Mouse (Mus musculus): ENCODE measurements around the gene Coq10a.
"Not testable (repeated sequence)": the region's sequence is repeated elsewhere in the genome, so short reads cannot be mapped to it uniquely, and the experiment has no call there.

Gene Coq10a

DNA sequence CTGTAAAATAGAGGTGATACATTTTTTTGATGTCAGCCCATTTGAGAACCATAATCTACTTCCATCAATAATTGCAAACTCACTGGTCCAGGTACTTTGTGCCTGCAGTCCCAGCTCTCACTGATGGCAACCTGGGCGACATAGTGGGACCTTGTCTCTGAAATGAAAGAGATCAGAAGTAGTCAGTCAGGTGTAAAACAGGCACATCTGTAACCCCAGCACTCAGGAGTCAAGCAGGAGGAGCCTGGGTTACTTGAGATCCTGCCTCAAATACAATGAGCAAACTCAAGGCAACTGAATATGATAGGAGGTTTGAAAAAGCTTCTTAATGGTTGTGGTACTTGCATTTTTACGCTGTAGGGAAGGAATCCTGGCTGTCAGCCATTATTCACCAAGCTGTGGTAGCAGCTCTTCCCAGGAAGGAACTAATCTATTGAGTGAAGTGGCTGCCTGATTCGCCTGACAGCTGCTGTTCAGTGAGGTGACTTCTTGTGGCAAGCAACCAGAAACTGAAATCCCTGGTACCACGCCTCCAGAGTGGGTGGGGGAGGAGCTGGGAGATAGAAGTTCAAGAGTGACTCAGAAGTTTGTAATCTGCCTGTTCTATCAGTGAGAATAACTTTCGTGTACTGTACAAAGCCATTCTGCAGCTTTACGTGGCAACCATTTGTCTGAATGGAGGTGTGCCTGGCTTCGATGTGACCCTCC is 24.1 kb downstream of the Coq10a start:
- DNase-seq (ENCODE audit: low read depth, low spot score), result no peak

DNA sequence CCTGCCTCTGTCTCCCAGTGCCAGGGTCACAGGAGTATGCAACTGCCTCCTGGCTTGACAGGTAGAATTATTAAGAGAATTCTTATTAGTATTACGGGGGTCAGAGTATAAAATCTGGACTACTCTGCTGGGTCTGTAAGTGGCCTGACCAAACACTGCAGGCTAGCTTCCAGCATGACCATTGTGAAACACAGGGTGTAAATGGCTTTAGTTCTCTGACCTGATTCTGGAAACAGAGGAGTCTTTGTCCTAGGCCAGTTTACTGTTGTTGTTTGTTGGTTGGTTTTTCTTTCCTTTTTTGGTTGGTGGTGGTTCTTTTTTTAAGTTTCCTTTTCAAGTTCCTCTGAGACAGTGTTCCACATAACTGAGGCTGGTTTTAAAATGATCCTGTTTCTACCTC is 25.4 kb downstream of the Coq10a start:
- DNase-seq (ENCODE audit: low read depth, low spot score), result no peak

DNA sequence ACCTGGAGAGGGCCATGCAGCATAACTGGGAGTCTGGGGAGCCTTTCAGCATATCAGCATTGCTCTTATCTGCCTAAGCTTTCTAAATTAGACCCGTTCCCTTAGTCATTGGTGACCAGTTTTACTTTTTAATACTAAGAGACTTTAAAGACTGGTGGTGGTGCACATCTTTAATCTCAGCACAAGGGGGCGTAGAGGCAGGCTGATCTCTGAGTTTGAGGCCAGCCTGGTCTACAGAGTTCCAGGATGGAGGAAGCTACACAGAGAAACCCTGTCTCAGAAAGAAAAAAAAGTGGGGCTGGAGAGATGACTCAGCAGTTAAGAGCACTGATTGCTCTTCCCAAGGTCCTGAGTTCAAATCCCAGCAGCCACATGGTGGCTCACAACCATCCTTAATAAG is 28.5 kb downstream of the Coq10a start:
- no peak for DNase-seq (ENCODE audit: low read depth, low spot score)

DNA sequence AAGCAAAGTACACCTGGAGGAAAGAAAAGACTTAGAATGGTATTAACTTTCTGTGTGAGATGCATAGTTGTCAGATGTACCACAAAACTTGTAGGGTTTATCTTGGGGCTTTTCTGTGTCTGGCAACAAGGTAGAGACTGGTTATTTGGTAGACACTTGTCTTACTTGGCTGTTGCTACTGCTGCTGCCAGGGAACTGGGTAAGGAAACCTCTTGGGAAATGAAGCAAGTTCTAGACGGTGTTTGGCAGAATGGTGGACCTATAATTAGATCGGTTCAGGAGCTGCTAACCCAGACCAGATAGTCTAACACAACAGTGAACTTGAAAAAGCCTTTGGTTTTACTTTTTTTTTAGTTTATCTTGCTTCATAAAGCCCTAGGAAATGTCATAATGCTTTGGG is 29.8 kb downstream of the Coq10a start:
- DNase-seq (ENCODE audit: low read depth, low spot score), result no peak

DNA sequence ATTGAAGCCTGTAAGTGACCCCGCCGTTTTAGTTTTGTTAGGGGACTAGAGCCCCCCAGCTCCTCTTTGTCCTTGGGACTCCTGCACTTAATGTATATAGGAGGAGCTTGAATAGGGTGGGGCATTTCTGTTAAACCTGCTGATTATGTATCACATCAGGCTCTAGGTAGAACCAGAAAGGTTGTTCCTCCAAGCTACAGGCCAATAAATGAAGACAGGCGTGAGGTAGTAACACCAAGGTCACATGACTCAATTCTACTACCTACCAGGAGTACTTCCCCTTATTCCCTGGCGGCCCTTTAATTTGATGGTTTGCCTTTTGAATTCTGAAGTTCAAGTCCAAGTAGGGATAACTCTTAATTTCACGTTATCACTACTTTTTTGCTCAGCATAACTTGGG is 30.4 kb downstream of the Coq10a start:
- no peak for DNase-seq (ENCODE audit: low read depth, low spot score)

DNA sequence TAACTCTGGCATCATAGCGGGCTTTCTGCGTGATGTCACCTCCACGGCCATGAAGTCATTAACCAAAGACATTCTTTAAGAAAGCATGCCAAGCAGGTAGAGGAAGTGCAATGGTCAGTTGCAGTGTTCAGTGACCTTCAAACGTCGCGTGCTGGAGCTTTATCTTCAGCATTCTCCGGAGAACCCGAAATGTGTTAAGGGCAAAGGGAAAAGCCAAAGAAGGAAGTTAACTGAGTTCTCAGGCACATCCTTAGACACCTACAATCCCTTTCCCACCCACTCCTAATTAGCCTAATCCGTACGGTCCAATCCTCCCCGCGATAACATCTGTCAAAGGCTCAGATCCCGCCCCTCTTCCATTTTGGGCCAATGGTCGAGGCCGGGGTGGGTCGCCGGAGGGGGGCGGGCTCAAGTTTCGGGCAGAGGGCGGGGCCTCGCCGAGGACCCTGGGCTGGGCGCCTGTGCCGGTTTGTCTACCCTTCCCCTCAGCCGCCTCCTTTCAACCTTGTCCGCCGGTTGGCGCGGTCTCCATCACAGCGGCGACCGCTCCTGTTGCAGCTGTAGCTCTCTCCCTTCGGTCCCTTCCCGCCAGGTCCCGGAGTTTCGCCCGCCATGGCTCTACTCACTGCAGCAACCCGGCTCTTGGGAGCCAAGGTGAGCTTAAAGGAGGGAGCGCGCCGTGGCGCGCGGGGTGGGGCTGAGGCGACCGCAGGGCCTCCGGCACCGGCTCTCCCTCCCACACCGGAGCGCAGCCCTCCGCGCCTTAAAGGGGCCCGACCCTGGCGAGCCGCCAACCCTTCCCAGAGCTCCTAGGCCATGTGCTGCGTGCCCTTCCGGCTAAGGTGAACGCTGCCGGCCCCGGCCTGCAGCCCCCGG is 31.3 kb downstream of the Coq10a start, which contains the start of gene Cs:
Gene Cs (plus strand): TSS at position 429 of the 876 bp plus-strand sequence.
- DNase-seq (ENCODE audit: low read depth, low spot score), result peak; percentile 95

DNA sequence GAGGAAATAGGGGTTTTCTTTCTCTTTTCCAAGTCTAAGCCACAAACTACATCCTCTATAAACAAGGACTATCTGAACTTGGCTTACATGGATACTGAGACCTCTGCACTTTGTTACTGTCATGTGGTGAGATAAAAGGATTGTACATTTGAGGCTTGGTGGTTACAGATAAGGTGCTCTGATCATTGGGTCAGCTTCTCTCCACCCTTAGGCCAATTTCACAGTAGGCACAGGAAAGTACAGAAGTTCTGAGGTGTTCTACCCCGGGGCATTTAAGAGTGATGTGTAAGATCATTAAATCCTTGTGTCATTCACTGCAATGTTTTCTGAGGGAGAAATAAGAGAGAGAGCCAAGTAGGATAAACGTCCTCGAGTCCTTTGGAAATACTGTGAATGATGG is 32.2 kb downstream of the Coq10a start:
- no peak for DNase-seq (ENCODE audit: low read depth, low spot score)

DNA sequence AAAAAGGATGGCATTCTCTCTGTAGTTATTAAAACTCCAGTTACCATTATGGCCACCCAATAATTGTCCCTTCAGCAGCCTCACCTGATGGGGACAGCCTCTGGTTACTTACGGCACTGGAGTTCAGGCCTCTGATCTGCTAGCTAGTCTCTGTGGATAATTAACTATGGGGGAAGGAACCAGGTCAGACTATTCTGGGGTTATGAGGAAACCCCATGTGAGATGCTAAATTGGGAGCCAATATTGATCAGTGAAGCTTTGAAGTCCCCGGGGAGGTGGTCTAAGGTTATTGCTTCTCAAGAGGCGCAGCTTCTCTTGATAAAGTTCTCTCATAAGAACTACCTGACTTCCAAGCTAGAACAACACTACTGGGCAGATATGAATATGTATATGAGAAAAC is 32.6 kb downstream of the Coq10a start:
- no peak for DNase-seq (ENCODE audit: low read depth, low spot score)

DNA sequence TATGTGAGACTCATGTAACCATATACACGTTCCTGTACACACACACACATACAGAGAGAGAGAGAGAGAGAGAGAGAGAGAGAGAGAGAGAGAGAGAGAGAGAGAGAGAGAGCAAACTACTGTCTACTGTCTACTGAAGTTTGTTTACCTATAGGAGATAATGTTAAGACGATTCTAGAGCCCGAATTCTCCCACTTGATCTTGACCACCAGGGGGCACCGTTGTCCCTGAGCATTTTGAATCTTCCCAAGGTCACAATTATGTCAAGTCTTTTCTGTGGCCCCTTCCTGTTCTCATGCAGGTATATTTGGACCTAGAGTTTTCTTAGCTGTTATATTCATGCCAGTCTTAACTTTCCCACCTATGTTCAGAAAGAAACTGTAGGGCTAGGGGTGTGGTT is 33.2 kb downstream of the Coq10a start:
- DNase-seq (ENCODE audit: low read depth, low spot score), result peak; percentile 61

DNA sequence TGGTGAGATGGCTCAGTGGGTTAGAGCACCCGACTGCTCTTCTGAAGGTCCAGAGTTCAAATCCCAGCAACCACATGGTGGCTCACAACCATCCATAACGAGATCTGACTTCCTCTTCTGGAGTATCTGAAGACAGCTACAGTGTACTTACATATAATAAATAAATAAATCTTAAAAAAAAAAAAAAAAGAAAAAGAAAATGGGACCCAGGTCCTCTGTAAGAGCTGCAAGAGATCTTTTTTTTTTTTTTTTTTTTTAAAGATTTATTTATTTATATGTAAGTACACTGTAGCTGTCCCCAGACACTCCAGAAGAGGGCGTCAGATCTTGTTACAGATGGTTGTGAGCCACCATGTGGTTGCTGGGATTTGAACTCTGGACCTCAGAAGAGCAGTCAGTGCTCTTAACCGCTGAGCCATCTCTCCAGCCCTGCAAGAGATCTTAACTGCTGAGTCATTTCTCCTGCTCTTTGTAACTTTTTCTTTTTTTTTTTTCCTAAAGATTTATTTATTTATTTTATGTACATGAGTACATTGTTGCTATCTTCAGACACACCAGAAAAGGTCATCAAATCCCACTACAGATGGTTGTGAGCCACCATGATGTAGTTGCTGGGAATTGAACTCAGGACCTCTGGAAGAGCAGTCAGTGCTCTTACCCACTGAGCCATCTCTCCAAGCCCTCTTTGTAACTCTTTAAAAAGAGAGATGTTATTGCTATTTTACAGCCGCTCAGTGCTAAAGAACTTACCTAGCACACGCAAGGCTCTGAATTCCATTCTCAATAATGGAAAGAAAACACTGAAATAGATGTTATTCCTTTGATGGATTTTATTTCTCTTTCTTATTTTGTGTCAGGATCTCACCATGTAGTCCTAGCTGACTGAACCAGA is 36.2 kb downstream of the Coq10a start:
- DNase-seq (ENCODE audit: low read depth, low spot score), result not testable (repeated sequence)

DNA sequence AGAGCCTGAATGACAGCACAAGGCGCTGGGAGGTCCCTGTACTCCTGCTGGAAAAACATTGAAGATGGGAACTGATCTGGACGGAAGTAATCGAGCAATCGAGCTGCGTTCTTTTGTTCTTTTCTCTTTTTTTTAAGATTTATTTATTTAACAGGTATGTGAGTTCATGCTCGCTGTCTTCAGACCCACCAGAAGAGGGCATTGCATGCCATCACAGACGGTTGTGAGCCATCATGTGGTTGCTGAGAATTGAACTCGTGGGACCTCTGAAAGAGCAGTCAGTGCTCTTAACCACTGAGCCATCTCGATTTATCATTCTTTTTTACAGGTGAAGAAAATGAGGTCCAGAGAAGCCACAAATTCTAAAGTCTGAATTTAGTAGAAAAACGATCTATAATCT is 41.2 kb downstream of the Coq10a start:
- DNase-seq (ENCODE audit: low read depth, low spot score), result no peak

DNA sequence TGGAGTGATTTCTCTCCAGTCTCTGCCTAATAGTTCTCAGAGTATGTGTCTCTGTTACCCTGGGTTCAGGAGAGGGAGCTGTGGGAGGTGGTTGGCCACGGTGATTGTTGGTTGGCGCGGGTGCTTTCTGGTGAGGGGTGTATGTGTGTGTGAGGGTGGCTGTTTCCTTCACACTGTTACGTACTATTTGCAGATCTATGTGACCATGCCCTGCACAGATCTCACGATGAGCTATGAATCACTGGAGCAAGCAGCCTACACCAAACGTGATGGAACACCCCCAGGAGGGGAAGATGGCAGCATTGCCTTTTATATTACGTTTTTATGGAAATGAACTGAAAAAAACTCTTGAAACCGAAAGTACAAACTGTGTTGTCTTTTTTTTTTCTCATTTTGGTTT is 42.0 kb downstream of the Coq10a start:
- DNase-seq (ENCODE audit: low read depth, low spot score), result no peak

DNA sequence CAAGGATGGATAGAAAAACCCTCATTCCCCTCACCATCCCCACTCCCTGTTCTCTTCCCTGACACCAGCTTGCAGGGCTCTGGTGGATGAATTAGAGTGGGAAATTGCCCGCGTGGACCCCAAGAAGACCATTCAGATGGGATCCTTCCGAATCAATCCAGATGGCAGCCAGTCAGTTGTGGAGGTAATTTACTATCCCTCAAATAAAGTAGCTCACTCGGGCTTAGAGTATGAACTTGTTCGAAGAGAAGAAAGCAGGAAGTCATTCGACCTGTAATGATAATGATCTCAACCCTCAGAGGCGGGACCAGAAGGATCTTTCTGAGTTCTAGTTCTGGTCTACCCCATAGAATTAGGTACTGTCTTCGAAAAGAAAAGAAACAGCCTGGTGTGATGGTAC is 45.3 kb downstream of the Coq10a start:
- DNase-seq (ENCODE audit: low read depth, low spot score), result no peak

DNA sequence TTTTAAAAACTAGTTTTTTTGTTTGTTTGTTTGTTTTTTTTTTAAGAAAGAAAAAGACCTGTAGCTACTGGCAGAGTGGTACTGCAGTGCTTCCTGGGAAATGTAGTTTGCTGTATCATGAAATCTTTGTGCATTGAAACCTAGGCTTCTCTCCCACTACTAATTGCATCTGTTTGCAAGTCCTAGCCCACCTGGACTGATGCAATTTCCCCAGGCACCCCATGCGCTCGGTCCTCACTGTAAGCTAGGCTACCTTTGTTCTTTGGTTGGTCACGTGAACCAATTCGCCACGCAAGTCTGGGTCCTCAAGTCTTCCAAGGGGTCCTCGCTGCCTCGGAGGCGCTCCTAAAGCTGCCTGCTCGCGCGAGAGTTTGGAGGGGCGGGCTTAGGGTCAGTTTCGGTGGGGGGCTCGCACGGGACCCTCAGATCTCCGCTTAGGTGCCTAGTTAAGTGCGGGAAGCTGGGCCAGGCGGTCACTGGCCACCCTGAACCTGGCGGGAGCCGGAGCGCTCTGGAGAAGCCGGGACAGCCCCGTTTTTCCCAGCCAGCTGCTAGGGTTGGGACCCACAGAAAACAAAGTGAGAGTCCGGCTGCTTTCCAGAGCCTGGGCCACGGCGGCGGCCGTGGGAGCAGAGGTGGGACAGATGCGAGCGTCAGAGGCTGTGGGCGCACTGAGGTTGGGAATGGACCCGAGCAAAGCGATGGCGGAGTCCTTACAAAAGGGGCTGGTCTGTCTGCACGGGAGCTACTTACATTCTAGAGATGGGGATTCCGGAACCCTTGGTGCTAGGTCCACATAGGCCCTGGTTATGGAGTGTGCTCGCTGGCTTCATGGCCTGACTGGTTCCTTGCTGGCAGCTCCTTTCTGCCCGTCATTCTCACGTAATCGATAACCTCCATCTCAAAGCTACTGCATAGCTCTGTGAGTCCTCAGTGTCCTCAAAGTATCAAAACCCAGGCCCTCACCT is 46.4 kb downstream of the Coq10a start, which contains the start of gene Cnpy2:
Gene Cnpy2 (plus strand): TSS at position 319 of the 968 bp plus-strand sequence.
- peak; percentile 89 for DNase-seq (ENCODE audit: low read depth, low spot score)

DNA sequence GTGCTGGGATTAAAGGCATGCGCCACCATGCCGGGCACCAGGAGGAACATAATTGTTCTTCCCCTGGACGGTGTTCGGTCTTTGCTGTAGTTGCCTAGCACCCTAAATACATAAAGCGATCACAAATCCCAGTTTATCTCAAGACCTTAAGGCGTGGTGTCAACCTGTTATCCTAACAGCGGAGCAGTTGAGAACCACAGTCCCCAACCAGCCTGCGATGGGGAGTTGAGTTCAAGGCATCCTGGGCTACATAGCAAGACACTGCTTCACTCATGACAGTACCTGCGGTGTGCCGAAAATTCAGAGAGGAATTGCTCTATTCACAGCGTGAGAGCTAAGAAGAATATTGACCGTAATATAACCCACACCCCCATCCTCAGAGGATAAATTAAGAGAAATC is 47.2 kb downstream of the Coq10a start:
- no peak for DNase-seq (ENCODE audit: low read depth, low spot score)

DNA sequence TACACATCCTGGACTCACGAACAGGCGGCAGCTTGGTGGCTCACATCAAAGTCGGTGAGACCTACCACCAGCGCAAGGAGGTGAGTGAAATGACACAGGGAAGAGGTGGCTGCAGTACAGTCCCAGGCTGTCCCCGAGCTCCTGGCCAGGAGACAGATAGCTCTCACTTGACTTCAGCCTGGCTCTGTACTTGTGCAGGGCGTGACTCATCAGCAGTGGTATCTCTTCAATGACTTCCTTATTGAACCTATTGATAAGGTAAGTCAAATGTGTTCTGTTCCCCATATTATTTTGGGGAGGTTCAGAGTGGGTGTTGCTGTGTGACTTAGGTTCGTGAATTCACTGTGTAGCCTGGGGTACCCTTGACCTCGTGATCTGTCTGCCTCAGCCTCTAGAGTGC is 53.2 kb downstream of the Coq10a start:
- DNase-seq (ENCODE audit: low read depth, low spot score), result no peak

Data from embryo, embryonic 11.5 days (tissue).